Mouse (Mus musculus) cerebellum, adult 2 months (tissue): ENCODE measurements around the gene Actn1.

Experiments
- CTCF ChIP-seq: fragments of 200-500 bp; IDR thresholded peaks from 2 replicates; pipeline ENCODE4 v1.5.1; 2011; ENCODE audit warnings: low read depth, mild to moderate bottlenecking, control low read depth, low read length, moderate library complexity, borderline replicate concordance; ENCODE audit not compliant: insufficient read depth
- POLR2A ChIP-seq: fragments of 200-500 bp; IDR thresholded peaks from 2 replicates; pipeline ENCODE4 v1.6.1; 2011; ENCODE audit warnings: low read length, control low read depth, borderline replicate concordance; ENCODE audit not compliant: insufficient read depth

DNA sequence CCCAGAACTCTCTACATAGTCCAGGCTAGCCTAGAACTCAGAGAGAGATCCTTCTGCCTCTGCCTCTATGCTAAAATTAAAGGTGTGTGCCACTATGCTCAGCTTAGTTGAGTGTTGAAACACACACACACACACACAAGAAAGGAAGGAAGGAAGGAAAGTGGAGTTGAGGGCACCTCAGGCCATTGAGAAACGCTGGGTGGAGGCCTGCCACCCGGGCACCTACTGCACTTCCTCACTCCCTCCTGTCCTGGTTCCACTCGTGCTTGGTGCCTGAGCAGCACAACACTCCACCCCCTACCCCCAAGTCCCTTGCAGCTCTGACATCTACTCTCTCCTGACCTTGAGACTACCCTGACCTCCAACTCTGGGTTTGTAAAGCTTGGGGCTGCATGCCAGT lies 29.6 kb upstream of the Actn1 start:
- no peak for TF ChIP-seq CTCF
- no peak for TF ChIP-seq POLR2A
